Mouse (Mus musculus) embryonic facial prominence, embryonic 15.5 days (tissue): Measurements from ENCODE around the gene Kctd17. TPM values are rescaled to one million over a fixed set of nuclear protein-coding genes. Genes with fewer than 3 reads are reported as not detected.

ENCODE experiments used
- ATAC-seq: fragments of 200-750 bp; cut with Nextera tagmentation; 2 replicates; pipeline ENCODE4 v1.8.0; 2017; ENCODE audit warnings: low read depth, moderate TSS enrichment; ENCODE audit not compliant: insufficient number of reproducible peaks, low FRiP score, low TSS enrichment
- H3K27ac ChIP-seq: fragments of 300-500 bp; sonication (generic); replicated peaks from 2 replicates; pipeline ENCODE4 v1.5.1; 2015; ENCODE audit warnings: mild to moderate bottlenecking, inconsistent platforms
- H3K27me3 ChIP-seq: fragments of 300-500 bp; sonication (generic); 2 replicates; pipeline ENCODE4 v1.6.1; 2015; ENCODE audit warnings: inconsistent platforms
- H3K36me3 ChIP-seq: fragments of 300-500 bp; sonication (generic); 2 replicates; pipeline ENCODE4 v1.6.1; 2015; ENCODE audit warnings: mild to moderate bottlenecking, inconsistent platforms
- H3K4me1 ChIP-seq: fragments of 300-500 bp; sonication (generic); 2 replicates; pipeline ENCODE4 v1.6.1; 2015; ENCODE audit warnings: inconsistent platforms
- H3K4me2 ChIP-seq: fragments of 300-500 bp; sonication (generic); replicated peaks from 2 replicates; pipeline ENCODE4 v1.6.1; 2015; ENCODE audit warnings: mild to moderate bottlenecking, inconsistent platforms
- H3K4me3 ChIP-seq: fragments of 300-500 bp; sonication (generic); replicated peaks from 2 replicates; pipeline ENCODE4 v1.5.1; 2015; ENCODE audit warnings: mild to moderate bottlenecking, inconsistent platforms
- H3K9ac ChIP-seq: fragments of 300-500 bp; sonication (generic); 2 replicates; pipeline ENCODE4 v1.6.1; 2015; ENCODE audit warnings: inconsistent platforms
- H3K9me3 ChIP-seq: fragments of 300-500 bp; sonication (generic); replicated peaks from 2 replicates; pipeline ENCODE4 v1.6.1; 2016; ENCODE audit warnings: inconsistent platforms
- WGBS: fragments of 180-500 bp; shearing (Covaris S2); methylation state at CpG from one replicate; pipeline ENCODE4 v1.1.7; 2015; 5-methylcytosine and 5-hydroxymethylcytosine counted together
- polyA plus RNA-seq: library from polyadenylated mRNA; unstranded; fragments of >200 nt; fragmentation: Nextera tagmentation; extraction: Ambion mirVana; gene quantifications from 2 replicates; pipeline ENCODE4 v1.2.1, GENCODE M21; 2015

The Kctd17 gene
- polyA plus RNA-seq, 1 experiment from 2014 or later, result 59.0 TPM

DNA sequence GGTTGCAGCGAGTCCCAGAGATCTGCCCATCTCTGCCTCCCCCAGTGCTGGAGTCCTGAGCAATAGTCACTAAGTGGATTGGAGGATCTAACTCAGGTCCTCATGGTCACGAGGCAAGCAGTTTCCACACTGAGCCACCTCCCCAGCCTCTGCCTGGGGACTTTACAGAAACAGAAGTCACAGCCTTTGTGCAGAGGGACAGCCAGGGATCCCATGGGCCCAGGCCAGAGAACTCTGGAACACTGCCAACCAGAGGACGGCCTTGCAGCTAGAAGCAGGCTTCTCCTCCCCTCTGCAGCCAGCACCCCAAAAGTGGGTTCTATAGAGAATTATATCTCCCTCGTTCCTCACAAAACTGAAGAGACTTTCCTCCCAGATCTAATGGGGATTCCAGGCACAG, 26.4 kb upstream of the Kctd17 start:
- no peak for ATAC-seq
- H3K27ac ChIP-seq, result peak overlapping the region; percentile 48
- WGBS, result 51% methylated on average over 4 of the region's 4 CpGs

DNA sequence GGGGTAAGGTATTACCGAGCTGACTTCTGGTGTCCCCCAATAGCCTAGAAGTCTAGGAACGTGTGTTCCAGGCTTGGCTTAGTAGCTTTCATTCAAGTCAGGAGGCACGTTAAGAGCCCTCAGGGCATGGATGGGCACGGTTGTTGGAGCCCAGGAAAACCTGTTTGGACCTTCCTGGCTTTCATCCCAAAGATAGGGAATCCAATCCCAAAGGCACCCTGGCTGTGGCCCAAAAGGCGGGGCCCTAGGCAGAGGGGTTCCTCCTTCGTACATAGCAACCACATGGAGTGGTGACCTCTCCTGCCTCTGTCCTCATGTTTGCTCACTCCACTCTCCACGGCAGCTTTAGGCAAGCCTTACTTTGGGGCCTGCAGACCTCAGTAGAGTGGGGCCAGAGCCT, 25.9 kb upstream of the Kctd17 start:
- Histone ChIP-seq H3K4me3 (no peak overlapping the region), H3K36me3 (no peaks in the 10 kb centered on the region), H3K27me3 (no peaks in the 10 kb centered on the region), H3K9me3 (no peaks in the 10 kb centered on the region), H3K9ac (no peak overlapping the region), H3K4me1 (peaks cover 43% of the 10 kb centered on the region), H3K4me2 (no peak overlapping the region), H3K27ac (peak overlapping the region; percentile 55)
- WGBS, result 50% methylated on average over 7 of the region's 7 CpGs
- no peak for ATAC-seq

More for the DNA sequence above, 26.4 kb upstream of the Kctd17 start:
- H3K9ac ChIP-seq, result no peak overlapping the region
- H3K4me1 ChIP-seq, result peaks cover 38% of the 10 kb centered on the region
- no peaks in the 10 kb centered on the region for H3K27me3 ChIP-seq
- no peak overlapping the region for H3K4me3 ChIP-seq
- H3K36me3 ChIP-seq, result no peaks in the 10 kb centered on the region
- H3K4me2 ChIP-seq, result no peak overlapping the region
- no peaks in the 10 kb centered on the region for H3K9me3 ChIP-seq

DNA sequence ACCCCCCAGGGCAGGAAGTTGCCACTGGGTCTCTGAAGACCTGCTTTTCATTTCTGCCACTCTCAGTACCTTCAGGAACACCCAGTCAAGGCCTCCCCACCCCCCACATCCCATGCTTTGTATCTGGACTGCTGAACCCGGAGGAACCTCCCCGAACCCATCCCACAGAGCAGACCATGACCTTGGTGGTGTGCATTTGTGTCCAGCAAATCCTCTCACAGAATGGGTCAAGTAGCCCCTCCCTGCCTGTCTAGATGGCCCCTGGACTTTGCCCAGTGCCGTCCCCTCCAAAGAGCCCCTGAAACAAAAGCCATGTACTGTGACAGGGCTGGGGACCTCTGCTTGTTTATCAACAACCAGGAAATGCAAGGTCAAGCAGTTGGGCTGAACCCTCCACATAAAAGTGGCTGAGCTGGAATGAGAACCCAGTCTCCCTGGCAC, 25.0 kb upstream of the Kctd17 start:
- Histone ChIP-seq H3K4me2 (peak overlapping the region; percentile 29), H3K27me3 (0 out of 2 replicates have a peak, but pooled peaks cover 7% of the 10 kb centered on the region), H3K36me3 (no peaks in the 10 kb centered on the region), H3K27ac (peak overlapping the region; percentile 55; the same call in 1 of the 2 replicates), H3K9ac (no peak overlapping the region), H3K4me3 (0 out of 2 replicates have a peak overlapping the region, but pooled peaks have one; percentile 2), H3K9me3 (no peaks in the 10 kb centered on the region), H3K4me1 (peaks cover 47% of the 10 kb centered on the region)
- no peak for ATAC-seq
- 43% methylated on average over 3 of the region's 3 CpGs for WGBS

GRCm38 (mm10) chr15:78403896-78404295, 24.5 kb upstream of the Kctd17 start:
- WGBS, result 41% methylated on average over 1 of the region's 1 CpGs
- Histone ChIP-seq H3K4me2 (peak overlapping the region; percentile 29; the same call in 1 of the 2 replicates), H3K4me1 (peaks cover 47% of the 10 kb centered on the region), H3K36me3 (no peaks in the 10 kb centered on the region), H3K9me3 (no peaks in the 10 kb centered on the region), H3K4me3 (no peak overlapping the region), H3K27ac (peak overlapping the region; percentile 34; the same call in 1 of the 2 replicates), H3K9ac (no peak overlapping the region), H3K27me3 (peaks cover 13% of the 10 kb centered on the region; the same call in 1 of the 2 replicates)
- ATAC-seq, result no peak

DNA sequence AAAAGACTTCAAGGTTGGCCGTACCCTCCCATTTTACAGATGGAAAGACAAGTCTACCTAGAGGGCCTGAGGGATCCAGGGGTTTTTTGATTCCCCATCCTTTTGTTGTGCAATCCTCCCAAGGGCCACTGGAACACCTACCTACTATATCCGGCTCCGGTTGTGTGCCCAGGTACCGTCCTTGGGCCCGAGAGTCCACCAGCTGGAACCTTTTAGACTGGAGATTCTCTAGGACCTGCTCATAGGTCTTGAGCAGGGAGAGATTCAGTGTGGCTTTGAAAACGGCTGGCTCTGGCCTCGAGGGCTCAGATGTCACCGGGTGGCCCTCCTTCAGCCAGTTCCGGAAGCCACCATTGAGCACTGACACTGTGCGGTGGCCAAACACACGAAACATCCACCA, 23.3 kb upstream of the Kctd17 start:
- ATAC-seq, result no peak

DNA sequence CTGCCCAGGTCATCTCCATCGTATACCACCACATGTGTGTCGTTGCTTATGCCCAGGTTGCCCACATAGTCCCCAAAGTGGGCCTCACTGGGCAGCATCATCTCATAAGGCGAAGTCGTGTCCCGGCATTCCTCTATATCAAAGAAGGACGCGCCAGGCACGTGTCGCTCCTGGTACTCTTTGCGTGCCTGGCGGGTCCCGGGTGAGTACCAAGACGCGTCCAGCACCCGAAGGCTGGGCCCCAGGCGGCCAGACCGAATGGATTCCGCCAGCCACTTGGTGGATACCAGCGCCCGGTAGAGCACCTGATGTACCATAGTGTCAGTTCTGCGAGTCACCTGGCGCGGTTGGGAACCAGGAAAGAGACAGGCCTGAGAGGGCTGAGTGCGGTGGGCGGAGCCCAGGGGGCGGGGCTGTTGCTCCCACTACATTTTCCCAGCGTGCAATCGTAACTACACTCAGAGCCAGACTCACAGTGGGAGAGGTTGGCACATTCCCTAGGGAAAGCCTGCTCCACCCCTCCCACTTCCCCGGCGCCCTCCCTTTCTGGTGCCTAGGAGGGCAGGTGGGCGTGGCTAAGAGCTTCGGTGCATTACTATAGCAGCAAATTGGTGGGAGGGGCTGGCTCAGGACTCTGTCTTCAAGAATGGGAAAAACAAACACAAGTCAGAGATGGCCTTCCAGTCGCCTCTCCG, 22.7 kb upstream of the Kctd17 start, which contains the start of gene Tst:
Tst (minus strand) TSS at position 391 of the 695 bp plus-strand sequence.
- peak within 1 kb of the TSS; percentile 63 for H3K4me3 ChIP-seq
- H3K4me1 ChIP-seq, result peaks cover 57% of the 10 kb centered on the region
- peak within 1 kb of the TSS; percentile 92 for H3K4me2 ChIP-seq
- ATAC-seq, result peak; percentile 83
- peak within 1 kb of the TSS; percentile 39 for H3K9ac ChIP-seq
- 3% methylated on average over 34 of the region's 34 CpGs for WGBS
- peak within 1 kb of the TSS; percentile 94 for H3K27ac ChIP-seq
- peaks cover 30% of the 10 kb centered on the region for H3K27me3 ChIP-seq
- H3K36me3 ChIP-seq, result no peaks in the 10 kb centered on the region
- H3K9me3 ChIP-seq, result no peaks in the 10 kb centered on the region

More for the DNA sequence above, 23.3 kb upstream of the Kctd17 start:
- Histone ChIP-seq H3K27ac (peak overlapping the region; percentile 94), H3K4me1 (peaks cover 54% of the 10 kb centered on the region), H3K4me2 (peak overlapping the region; percentile 92), H3K4me3 (peak overlapping the region; percentile 63), H3K27me3 (peaks cover 25% of the 10 kb centered on the region), H3K9me3 (no peaks in the 10 kb centered on the region), H3K36me3 (no peaks in the 10 kb centered on the region), H3K9ac (no peak overlapping the region; the same call in 1 of the 2 replicates)
- 57% methylated on average over 11 of the region's 11 CpGs for WGBS

DNA sequence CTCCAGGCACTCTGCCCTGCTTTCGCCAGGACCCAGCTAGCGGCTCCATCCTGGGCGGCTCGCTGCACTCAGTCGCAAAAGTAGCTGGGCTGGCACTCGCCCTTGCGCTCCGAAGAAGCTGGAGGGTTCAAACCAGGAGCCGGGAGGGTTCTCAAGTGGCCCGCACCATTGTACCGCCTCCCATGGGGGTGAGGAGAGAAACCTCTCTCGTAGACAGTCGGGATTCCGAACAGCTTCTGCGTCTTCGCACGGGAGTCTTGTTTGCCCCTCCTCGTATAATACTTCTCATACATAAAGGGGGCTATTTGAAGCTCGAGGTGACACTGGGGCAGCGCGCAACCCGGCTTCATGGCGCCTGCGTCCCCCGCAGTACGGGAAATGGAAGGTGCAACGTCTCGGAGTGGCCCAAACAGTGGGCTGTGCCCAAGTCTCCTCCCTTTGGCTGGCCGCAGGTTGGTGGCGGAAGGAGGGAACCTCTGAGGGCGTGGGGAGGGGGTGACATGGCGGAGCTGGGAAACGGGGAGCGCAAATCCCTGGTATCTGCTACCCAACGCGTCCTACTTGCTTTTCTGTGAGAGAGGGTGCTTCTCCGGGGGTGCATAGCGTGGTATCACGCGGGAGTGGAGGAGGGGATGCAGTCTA, 21.9 kb upstream of the Kctd17 start, which contains the start of gene Mpst:
Mpst (plus strand) TSS at position 124 of the 642 bp plus-strand sequence.
- Histone ChIP-seq H3K36me3 (no peaks in the 10 kb centered on the region), H3K27me3 (peaks cover 38% of the 10 kb centered on the region), H3K27ac (peak within 1 kb of the TSS; percentile 94), H3K4me1 (peaks cover 57% of the 10 kb centered on the region), H3K4me2 (peak within 1 kb of the TSS; percentile 92), H3K9ac (peak within 1 kb of the TSS; percentile 39), H3K9me3 (no peaks in the 10 kb centered on the region), H3K4me3 (peak within 1 kb of the TSS; percentile 63)
- ATAC-seq, result peak; percentile 87
- WGBS, result under 1% methylated on average over 40 of the region's 40 CpGs

GRCm38 (mm10) chr15:78409570-78410052, 18.8 kb upstream of the Kctd17 start:
- Histone ChIP-seq H3K9me3 (no peaks in the 10 kb centered on the region), H3K27me3 (peaks cover 39% of the 10 kb centered on the region), H3K9ac (no peak overlapping the region), H3K4me3 (peak overlapping the region; percentile 23), H3K27ac (no peak overlapping the region), H3K4me2 (peak overlapping the region; percentile 36), H3K4me1 (peaks cover 32% of the 10 kb centered on the region), H3K36me3 (no peaks in the 10 kb centered on the region)
- ATAC-seq, result no peak
- WGBS, result 23% methylated on average over 12 of the region's 12 CpGs

- Histone ChIP-seq H3K4me1 (peaks cover 9% of the 10 kb centered on the region), H3K4me2 (no peak overlapping the region), H3K36me3 (no peaks in the 10 kb centered on the region), H3K27ac (no peak overlapping the region), H3K9me3 (no peaks in the 10 kb centered on the region), H3K4me3 (no peak overlapping the region), H3K9ac (no peak overlapping the region), H3K27me3 (peaks cover 33% of the 10 kb centered on the region)
- no peak for ATAC-seq
- WGBS, result 87% methylated on average over 14 of the region's 14 CpGs
These were observed 15.2 kb upstream of the Kctd17 start for GRCm38 (mm10) chr15:78413083-78413718.

- Histone ChIP-seq H3K4me3 (no peak overlapping the region), H3K36me3 (no peaks in the 10 kb centered on the region), H3K27me3 (peaks cover 29% of the 10 kb centered on the region), H3K9ac (no peak overlapping the region), H3K9me3 (no peaks in the 10 kb centered on the region), H3K4me2 (no peak overlapping the region), H3K4me1 (peaks cover 9% of the 10 kb centered on the region), H3K27ac (0 out of 2 replicates have a peak overlapping the region, but pooled peaks have one; percentile 11)
- no peak for ATAC-seq
- WGBS, result 58% methylated on average over 1 of the region's 1 CpGs
These were observed 14.6 kb upstream of the Kctd17 start for GRCm38 (mm10) chr15:78413719-78414117.

DNA sequence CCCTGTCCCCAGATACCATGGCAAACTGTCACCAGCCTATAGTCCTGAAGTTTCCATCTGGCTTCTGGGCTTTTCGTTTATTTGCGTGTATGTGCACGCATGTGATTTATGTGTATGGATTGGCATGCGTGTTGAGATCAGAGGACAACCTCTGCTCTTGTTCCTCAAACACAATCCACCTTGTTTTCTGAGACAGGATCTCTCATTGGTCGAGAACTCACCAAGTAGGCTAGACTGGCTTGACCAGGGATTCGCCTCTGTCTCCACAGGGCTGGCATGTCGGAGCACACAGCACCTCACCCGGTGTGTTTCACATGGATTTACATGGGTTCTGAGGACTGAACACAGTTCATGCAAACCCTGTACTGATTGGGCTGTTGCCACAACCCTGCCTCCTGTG, 14.2 kb upstream of the Kctd17 start:
- Histone ChIP-seq H3K4me2 (no peak overlapping the region), H3K4me3 (no peak overlapping the region)

More for the DNA sequence above, 14.2 kb upstream of the Kctd17 start:
- Histone ChIP-seq H3K9me3 (no peaks in the 10 kb centered on the region), H3K4me1 (peaks cover 9% of the 10 kb centered on the region), H3K9ac (no peak overlapping the region), H3K27ac (peak overlapping the region; percentile 11; the same call in 1 of the 2 replicates), H3K36me3 (no peaks in the 10 kb centered on the region), H3K27me3 (peaks cover 24% of the 10 kb centered on the region)
- ATAC-seq, result no peak
- WGBS, result 77% methylated on average over 8 of the region's 8 CpGs
